Mouse (Mus musculus): ENCODE measurements at regions not wholly inside any gene's neighbourhood (a gene's known extent, or its start where the extent isn't known, plus 50 kb on each side); places are given as distances from the start of the nearest gene placed in this dataset.

DNA sequence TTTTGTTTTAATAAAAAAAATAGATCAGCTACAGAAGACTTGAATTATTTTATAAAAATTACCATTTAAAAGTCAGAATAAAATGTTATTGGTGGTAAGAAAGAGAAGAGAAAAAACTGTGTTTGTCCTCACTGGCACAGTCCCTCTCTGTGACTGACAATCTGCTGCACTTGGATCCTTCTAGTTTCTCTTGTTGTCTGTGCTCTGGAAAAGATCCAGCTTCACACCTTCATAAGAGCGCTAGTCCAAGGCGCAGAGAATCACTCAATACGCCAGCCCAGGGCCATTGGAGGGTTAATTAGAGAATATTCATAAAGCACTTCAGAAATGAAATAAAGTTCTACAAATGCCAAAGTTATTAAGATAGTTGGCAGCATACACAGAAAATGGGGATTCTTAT lies 153.8 kb downstream of the Lmbrd1 start:
- no peak overlapping the region for H3K4me2 ChIP-seq (ENCODE audit: low read length)
- H3K36me3 ChIP-seq (ENCODE audit: control insufficient read depth, insufficient read depth, low read length): no peaks in the 10 kb centered on the region
- no peak overlapping the region for H3K27ac ChIP-seq (ENCODE audit: low read length)
- H3K4me3 ChIP-seq (ENCODE audit: low read depth, low read length): no peak overlapping the region
- H3K9me3 ChIP-seq (replicated peaks; ENCODE audit: control insufficient read depth, low read length, poor library complexity, severe bottlenecking): no peaks in the 10 kb centered on the region
- no peak for ATAC-seq
- no peak overlapping the region for H3K9ac ChIP-seq (ENCODE audit: low read depth, low read length)
- H3K4me1 ChIP-seq (ENCODE audit: control insufficient read depth, insufficient read depth, low read length): no peaks in the 10 kb centered on the region
- no peaks in the 10 kb centered on the region for H3K27me3 ChIP-seq (ENCODE audit: control insufficient read depth, insufficient read depth, low read depth, low read length)
- WGBS: 94% methylated on average over 3 of the region's 3 CpGs

DNA sequence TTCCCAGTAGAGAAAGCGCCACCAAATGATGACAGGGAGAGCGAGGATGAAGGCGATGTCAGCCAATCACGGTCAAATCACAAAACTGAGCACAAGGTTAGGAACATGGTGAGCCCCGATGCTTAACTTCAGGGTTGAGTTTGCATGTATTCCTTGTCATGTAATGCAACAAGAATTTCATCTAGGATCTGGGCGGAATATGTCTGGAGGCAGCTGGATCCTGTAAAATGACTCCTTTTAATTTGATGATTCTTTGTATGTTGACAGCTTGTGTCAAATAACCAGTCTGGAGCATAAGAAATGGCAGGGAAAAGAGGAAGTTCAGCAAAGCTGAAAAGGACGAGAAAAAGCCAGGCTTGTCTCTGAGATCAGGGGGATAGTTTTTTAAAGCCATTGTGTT lies 188.4 kb downstream of the Lmbrd1 start:
- ATAC-seq: no peak
- Histone ChIP-seq H3K9me3 (replicated peaks; ENCODE audit: control insufficient read depth, low read length, poor library complexity, severe bottlenecking) (no peaks in the 10 kb centered on the region), H3K36me3 (ENCODE audit: control insufficient read depth, insufficient read depth, low read length) (no peaks in the 10 kb centered on the region), H3K27ac (ENCODE audit: low read length) (no peak overlapping the region), H3K4me3 (ENCODE audit: low read depth, low read length) (no peak overlapping the region), H3K9ac (ENCODE audit: low read depth, low read length) (no peak overlapping the region), H3K4me1 (ENCODE audit: control insufficient read depth, insufficient read depth, low read length) (no peaks in the 10 kb centered on the region; the same call in 1 of the 2 replicates), H3K27me3 (ENCODE audit: control insufficient read depth, insufficient read depth, low read depth, low read length) (no peaks in the 10 kb centered on the region), H3K4me2 (ENCODE audit: low read length) (no peak overlapping the region)
- WGBS: 83% methylated on average over 7 of the region's 7 CpGs

DNA sequence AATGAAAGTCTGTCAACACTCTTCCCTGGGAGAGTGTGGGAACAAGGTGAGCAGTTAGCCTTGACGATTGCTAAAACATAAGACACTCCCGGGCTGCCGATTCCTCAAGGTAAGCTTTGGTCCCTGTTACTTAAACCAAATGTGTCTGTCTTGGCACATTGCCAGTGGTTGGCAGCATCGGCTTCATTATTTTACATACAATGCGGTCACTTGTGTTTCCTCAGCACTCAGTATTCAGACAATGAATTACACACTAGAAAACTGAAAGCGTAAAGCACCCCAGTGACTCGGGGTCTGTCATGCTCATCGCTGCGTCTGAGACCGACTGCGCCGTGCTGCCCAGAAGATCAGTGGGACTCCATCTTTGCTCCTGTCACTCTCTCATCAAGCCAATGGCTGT lies 191.3 kb downstream of the Lmbrd1 start:
- Histone ChIP-seq H3K27ac (ENCODE audit: low read length) (peak overlapping the region; percentile 70), H3K4me2 (ENCODE audit: low read length) (peak overlapping the region; percentile 48), H3K4me3 (ENCODE audit: low read depth, low read length) (peak overlapping the region; percentile 21), H3K4me1 (ENCODE audit: control insufficient read depth, insufficient read depth, low read length) (no peaks in the 10 kb centered on the region; the same call in 1 of the 2 replicates), H3K36me3 (ENCODE audit: control insufficient read depth, insufficient read depth, low read length) (no peaks in the 10 kb centered on the region), H3K9ac (ENCODE audit: low read depth, low read length) (peak overlapping the region; percentile 46; the same call in 1 of the 2 replicates), H3K27me3 (ENCODE audit: control insufficient read depth, insufficient read depth, low read depth, low read length) (no peaks in the 10 kb centered on the region), H3K9me3 (replicated peaks; ENCODE audit: control insufficient read depth, low read length, poor library complexity, severe bottlenecking) (no peaks in the 10 kb centered on the region)
- 38% methylated on average over 12 of the region's 12 CpGs for WGBS
- ATAC-seq: peak; percentile 89

DNA sequence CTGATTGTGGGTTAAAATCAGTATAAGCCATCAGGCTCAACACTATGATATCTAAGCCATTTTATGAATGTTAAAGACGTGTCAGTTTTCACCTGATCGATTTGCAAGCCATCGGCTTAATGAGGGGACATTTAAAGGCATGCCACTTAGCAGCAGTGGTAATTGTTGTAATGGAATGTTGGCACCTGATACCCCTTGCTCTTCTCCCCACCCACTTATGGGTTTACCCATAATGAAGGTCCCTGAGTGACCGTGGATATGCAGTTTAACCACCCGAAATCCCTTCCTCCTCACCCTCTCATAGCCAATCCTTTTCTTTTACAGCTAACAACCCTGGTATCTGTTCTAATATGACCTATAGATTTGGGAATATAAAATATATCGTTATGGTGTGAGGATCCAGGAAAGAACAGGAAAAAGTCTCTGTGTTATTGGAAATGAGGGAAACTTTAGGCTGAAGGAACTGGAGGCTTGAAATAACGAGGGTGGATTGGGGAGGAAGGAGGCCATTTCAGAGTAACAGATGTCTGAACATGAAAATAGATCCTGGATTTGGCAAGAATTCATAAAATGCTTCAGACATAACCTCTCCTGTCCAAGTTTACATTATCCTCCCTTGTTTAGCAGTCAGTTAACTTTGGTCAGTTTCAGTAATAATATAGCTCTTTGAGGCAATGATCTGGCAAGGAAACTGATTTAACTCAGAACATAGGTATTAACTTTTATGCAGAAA lies 192.4 kb downstream of the Lmbrd1 start:
- Histone ChIP-seq H3K4me2 (ENCODE audit: low read length) (no peak overlapping the region), H3K27me3 (ENCODE audit: control insufficient read depth, insufficient read depth, low read depth, low read length) (no peaks in the 10 kb centered on the region), H3K27ac (ENCODE audit: low read length) (no peak overlapping the region), H3K9me3 (replicated peaks; ENCODE audit: control insufficient read depth, low read length, poor library complexity, severe bottlenecking) (no peaks in the 10 kb centered on the region), H3K4me1 (ENCODE audit: control insufficient read depth, insufficient read depth, low read length) (no peaks in the 10 kb centered on the region; the same call in 1 of the 2 replicates), H3K4me3 (ENCODE audit: low read depth, low read length) (no peak overlapping the region), H3K36me3 (ENCODE audit: control insufficient read depth, insufficient read depth, low read length) (no peaks in the 10 kb centered on the region), H3K9ac (ENCODE audit: low read depth, low read length) (no peak overlapping the region)
- no peak for ATAC-seq
- 76% methylated on average over 7 of the region's 7 CpGs for WGBS

DNA sequence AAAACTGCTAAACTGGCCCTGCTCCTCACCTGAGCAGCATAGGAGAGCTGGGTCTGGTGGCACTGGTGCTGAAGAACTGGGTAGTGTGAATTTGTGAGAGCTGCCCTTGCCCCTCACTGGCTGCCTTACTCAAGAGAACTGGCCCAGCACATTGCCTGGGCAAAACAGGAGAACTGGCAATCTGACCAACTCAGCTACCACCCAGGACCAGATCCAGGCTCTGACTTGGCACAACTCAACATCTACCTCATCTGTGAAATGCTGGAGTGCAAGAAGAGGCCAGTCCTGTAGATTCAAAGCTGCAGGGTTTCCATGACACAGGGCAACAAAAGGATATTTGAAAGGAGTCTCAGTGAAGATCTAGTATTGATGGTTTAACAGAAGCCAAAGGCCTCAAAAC lies 198.6 kb downstream of the Lmbrd1 start:
- no peak overlapping the region for H3K27ac ChIP-seq (ENCODE audit: low read length)
- no peaks in the 10 kb centered on the region for H3K36me3 ChIP-seq (ENCODE audit: control insufficient read depth, insufficient read depth, low read length)
- no peak overlapping the region for H3K4me2 ChIP-seq (ENCODE audit: low read length)
- H3K9ac ChIP-seq (ENCODE audit: low read depth, low read length): no peak overlapping the region
- H3K27me3 ChIP-seq (ENCODE audit: control insufficient read depth, insufficient read depth, low read depth, low read length): no peaks in the 10 kb centered on the region
- no peak overlapping the region for H3K4me3 ChIP-seq (ENCODE audit: low read depth, low read length)
- no peaks in the 10 kb centered on the region for H3K9me3 ChIP-seq (replicated peaks; ENCODE audit: control insufficient read depth, low read length, poor library complexity, severe bottlenecking)
- ATAC-seq: no peak
- no peaks in the 10 kb centered on the region for H3K4me1 ChIP-seq (ENCODE audit: control insufficient read depth, insufficient read depth, low read length)

DNA sequence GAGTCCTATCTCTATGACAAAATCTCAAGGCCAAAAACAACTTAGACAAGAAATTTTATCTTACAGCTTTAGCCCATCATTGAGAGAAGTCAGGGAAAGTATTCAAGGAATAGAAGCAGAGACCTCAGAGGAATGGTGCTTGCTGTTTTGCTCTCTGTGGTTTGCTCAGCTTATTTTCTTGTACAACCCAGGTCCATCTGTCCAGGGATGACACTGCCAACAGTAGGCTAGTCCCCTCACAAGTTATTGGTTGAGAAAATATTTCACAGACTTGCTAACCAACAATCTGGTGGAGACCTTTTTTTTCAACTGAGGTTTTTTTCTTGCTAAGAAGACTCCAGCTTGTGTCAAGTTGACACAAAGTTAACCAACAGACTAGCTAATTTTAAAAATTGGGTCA lies 205.2 kb downstream of the Lmbrd1 start:
- Histone ChIP-seq H3K4me1 (ENCODE audit: control insufficient read depth, insufficient read depth, low read length) (no peaks in the 10 kb centered on the region), H3K9me3 (replicated peaks; ENCODE audit: control insufficient read depth, low read length, poor library complexity, severe bottlenecking) (no peaks in the 10 kb centered on the region), H3K36me3 (ENCODE audit: control insufficient read depth, insufficient read depth, low read length) (no peaks in the 10 kb centered on the region), H3K27me3 (ENCODE audit: control insufficient read depth, insufficient read depth, low read depth, low read length) (no peaks in the 10 kb centered on the region), H3K9ac (ENCODE audit: low read depth, low read length) (no peak overlapping the region), H3K4me2 (ENCODE audit: low read length) (no peak overlapping the region), H3K4me3 (ENCODE audit: low read depth, low read length) (no peak overlapping the region), H3K27ac (ENCODE audit: low read length) (no peak overlapping the region)
- ATAC-seq: no peak

DNA sequence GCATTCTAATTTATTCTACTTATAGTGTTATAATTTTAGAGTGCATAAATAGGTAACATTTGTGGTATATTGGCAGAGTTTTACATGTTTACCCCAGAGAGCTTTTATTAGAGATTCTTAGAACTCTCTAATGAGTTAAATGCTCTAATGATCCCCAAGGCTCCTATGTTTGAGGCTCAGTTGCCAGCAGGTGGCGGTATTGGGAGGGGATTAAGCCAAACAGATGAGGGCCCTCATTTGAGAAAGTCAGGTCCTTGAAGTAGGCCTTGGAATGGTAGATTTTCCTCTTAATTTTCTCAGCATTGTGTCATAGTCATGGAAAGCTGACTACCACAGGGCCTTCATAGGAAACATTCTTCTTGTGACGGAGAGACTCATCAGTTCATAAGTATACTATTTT lies 222.8 kb downstream of the Lmbrd1 start:
- Histone ChIP-seq H3K27me3 (ENCODE audit: control insufficient read depth, insufficient read depth, low read depth, low read length) (no peaks in the 10 kb centered on the region), H3K36me3 (ENCODE audit: control insufficient read depth, insufficient read depth, low read length) (no peaks in the 10 kb centered on the region), H3K4me3 (ENCODE audit: low read depth, low read length) (no peak overlapping the region), H3K9ac (ENCODE audit: low read depth, low read length) (no peak overlapping the region), H3K27ac (ENCODE audit: low read length) (no peak overlapping the region), H3K9me3 (replicated peaks; ENCODE audit: control insufficient read depth, low read length, poor library complexity, severe bottlenecking) (no peaks in the 10 kb centered on the region), H3K4me1 (ENCODE audit: control insufficient read depth, insufficient read depth, low read length) (no peaks in the 10 kb centered on the region), H3K4me2 (ENCODE audit: low read length) (no peak overlapping the region)
- WGBS: 40% methylated on average over 2 of the region's 2 CpGs
- ATAC-seq: no peak

DNA sequence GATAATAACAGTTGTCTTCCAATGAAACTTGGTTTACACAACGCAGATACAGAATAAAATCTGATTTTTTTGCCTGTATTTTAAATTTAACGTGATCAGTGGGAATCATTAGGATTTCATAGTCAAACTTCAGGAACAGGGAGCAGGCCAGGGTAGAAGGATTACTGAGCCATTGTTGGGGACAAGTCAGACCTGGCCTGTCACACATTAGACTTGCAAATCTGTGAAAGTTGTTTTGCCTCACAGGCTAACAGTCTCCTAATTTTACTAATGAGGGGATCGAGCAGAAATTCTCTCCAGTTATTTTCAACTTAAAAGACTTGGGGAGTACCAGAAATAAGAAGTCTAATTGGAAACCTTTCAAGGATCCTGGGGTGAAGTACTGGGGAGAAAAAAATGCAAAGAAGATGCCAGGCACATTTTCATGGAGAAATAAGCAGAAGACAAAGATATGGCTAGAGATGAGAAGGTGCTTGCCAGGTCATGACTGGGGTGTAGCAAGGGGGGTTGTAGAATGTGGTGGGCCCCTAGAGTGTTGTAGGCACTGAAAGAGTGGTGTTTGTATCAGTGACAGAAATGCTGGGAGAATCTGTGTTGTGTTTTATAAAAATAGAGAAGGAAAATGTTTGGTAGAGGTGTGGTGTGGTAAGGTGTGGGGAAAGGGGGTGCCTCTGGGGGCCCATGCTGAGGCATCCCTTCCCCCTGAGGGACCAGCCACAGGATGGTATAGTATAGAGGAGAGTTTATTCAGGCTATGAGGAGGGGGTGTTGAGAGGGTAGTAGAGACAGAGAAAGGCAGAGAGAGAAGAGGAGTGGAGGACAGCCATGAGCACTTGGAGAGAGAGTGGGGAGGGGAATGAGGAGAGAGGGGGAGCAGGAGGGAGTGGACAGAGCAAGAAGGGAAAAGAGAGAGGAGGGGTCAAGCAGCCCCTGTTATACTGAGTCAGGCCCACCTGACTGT lies 260.2 kb downstream of the Lmbrd1 start:
- H3K36me3 ChIP-seq (ENCODE audit: control insufficient read depth, insufficient read depth, low read length): no peaks in the 10 kb centered on the region
- no peak overlapping the region for H3K27ac ChIP-seq (ENCODE audit: low read length)
- no peak overlapping the region for H3K4me2 ChIP-seq (ENCODE audit: low read length)
- H3K9me3 ChIP-seq (replicated peaks; ENCODE audit: control insufficient read depth, low read length, poor library complexity, severe bottlenecking): no peaks in the 10 kb centered on the region
- H3K9ac ChIP-seq (ENCODE audit: low read depth, low read length): no peak overlapping the region
- ATAC-seq: peak; percentile 71; the same call in 1 of the 2 replicates
- no peaks in the 10 kb centered on the region for H3K4me1 ChIP-seq (ENCODE audit: control insufficient read depth, insufficient read depth, low read length)
- 35% methylated on average over 3 of the region's 3 CpGs for WGBS
- H3K27me3 ChIP-seq (ENCODE audit: control insufficient read depth, insufficient read depth, low read depth, low read length): no peaks in the 10 kb centered on the region
- no peak overlapping the region for H3K4me3 ChIP-seq (ENCODE audit: low read depth, low read length)

DNA sequence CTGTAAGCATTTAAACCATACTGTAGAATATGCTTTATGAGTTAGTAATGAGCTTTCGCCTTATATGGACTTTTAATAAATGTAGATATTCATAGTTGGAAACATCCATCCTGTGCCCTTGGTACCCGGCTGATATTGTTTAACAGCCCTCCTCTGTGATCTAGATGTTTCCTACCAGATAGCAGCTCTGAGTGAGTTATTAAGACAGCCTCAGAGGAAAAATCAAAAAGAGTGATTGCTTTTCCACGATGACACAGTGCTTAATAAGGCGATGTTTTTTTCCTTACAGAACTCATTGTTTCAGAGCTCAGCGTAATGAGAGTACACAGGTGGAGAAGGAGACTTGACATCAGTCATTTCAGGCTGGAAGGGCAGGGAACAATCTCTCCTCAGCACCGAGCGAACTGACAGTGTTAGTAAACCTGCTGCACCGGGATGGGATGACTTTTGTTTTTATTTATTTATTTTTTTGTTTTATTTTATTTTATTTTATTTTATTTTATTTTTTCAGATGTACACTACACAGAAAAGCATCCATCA lies 264.4 kb downstream of the Lmbrd1 start:
- WGBS: 71% methylated on average over 8 of the region's 8 CpGs
- ATAC-seq: no peak

More for the DNA sequence above, 264.4 kb downstream of the Lmbrd1 start:
- Histone ChIP-seq H3K27me3 (ENCODE audit: control insufficient read depth, insufficient read depth, low read depth, low read length) (no peaks in the 10 kb centered on the region), H3K9ac (ENCODE audit: low read depth, low read length) (no peak overlapping the region), H3K36me3 (ENCODE audit: control insufficient read depth, insufficient read depth, low read length) (no peaks in the 10 kb centered on the region), H3K9me3 (replicated peaks; ENCODE audit: control insufficient read depth, low read length, poor library complexity, severe bottlenecking) (no peaks in the 10 kb centered on the region), H3K27ac (ENCODE audit: low read length) (no peak overlapping the region), H3K4me2 (ENCODE audit: low read length) (no peak overlapping the region), H3K4me3 (ENCODE audit: low read depth, low read length) (no peak overlapping the region), H3K4me1 (ENCODE audit: control insufficient read depth, insufficient read depth, low read length) (no peaks in the 10 kb centered on the region)

Measured in midbrain, embryonic 16.5 days (tissue).